Mouse (Mus musculus) frontal cortex, postnatal 14 days (tissue): ENCODE results near the gene Fbxw7.
A peak's percentile ranks its signal among the peaks of the same experiment; 100 is the strongest.

Experiments used
- DNase-seq, 2 experiments: peaks; one replicate each; pipeline ENCODE4 v3.0.0; 2022; ENCODE audit warnings: low spot score in 2 of 2

Gene Fbxw7

DNA sequence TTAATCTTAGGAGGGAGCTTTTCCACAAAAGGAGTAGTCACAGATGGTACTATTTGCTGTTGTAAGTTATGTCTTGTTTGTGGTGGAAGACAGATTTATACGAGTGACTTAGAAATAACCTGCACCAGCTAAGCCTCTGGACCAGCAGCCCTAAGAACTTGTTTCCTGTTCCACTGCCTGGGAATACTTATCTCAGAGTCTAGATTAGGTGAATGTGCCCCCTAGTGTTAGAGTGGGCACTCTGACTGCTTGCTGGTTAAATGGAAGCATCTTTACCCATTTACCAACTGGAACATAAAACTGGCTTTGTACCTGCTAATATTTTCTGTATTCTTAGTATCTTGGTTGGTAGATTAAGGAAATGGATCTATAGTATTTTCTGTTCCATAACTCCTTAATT is 74.6 kb downstream of the Fbxw7 start:
- DNase-seq, result no peak

DNA sequence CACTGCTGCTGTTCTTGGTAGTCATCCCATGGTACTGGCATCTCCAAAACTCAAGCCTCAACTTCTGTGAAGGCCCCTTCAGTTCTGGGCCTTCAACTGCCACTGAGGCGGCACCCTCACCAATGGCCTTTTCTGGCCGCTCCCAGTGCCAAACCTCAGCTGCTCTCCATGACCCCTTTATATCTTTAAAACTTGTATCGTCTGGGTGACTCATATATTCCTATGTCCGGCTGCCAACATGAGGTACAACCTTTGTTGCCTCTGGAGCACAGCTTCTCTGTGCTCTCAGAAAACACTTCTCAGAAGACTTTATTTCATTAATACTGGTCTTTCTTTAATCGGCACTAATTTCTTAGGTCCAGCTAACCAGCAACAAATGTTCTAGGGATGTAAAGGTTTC is 75.9 kb downstream of the Fbxw7 start:
- DNase-seq, result no peak

DNA sequence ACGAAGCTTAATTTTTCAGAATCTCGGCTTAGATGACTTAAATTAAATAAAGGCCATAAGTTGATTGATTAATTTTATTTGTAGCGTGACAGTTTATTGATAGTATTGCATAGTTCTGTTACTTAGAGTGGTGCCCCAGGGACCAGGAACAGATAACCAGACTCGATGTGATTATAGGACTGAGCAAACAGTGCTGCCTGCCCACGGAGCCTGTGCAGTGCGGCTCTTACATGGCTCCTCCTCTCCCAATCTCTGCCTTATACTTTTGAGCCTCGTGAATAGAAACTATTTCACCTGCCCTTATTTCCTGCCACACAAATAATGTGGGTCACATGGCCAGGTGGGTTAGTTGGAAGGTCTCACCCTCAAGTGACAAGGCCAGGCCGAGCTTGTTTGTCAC is 82.9 kb downstream of the Fbxw7 start:
- no peak for DNase-seq

DNA sequence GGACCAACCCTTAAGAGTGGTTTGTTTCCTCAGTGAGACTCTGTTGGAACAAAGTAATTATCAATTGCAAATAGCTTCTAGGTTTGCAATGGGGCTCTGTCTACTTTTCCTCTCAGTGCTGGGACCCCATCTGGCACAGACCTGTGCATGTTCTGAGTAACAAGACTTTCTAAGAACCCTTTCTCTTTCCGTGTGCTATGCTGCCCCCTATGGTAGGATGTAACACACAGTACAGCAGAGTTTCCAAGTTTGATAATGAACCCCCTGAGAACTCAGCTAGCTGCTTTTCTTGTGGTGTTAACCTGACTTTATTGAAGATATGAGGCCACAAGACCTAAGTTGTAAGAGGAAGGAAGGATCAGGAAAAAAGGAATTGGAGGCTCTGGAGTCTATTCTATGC is 91.5 kb downstream of the Fbxw7 start:
- DNase-seq, result no peak

DNA sequence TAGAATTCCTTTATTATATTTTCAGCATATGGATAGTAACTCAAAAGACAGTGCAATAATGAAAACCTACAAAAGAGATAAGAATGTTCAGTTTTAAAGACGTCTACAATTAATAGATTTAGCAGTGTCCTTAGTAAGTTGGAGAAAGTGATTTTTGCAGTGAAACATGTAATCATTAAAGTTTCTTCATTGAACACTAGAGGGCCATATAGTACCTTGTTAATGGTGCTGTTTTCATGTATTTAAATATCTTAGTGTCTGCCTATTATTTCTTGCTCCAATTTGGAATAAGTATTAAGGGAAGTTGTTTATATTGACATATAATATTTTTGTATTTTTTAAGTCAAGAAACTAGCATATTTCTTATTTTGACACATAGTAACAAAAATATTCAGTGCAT is 99.2 kb downstream of the Fbxw7 start:
- no peak for DNase-seq

DNA sequence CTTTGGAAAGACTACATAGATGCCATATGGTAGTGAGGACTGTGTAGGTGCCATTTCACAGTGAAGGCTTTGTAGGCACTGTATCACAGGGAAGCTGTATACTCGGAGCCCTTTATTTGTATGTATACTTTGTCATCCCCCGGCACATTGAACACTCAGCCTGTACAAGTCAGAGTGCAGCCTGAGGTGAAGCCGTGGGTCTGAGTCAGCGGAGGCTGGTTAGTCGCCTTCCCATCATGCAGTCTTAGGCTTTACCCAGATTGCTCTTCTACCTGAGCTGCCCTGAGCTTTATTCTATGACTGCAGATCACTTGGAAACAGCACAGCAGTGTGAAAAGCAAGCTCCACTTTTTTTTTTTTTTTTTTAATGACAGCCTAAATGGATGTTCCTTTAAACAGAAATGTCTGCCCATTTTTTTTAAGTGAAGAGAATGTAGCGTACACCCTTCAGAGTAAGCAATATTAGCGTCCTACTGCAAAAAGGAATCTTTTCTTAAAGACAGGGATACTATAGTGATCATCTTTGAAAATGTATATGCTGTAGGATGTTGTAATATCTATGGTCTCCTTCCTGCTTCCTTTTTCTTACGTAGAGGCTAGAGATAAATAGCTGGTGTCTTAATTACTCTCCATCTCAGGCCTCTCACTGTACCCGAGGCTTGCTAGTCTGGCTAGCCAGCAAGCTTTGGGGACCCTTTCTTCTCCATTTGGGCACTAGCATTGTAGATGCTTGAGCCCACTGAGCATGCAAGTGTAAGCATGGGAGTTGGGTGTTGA is 103.0 kb downstream of the Fbxw7 start:
- DNase-seq, result no peak

DNA sequence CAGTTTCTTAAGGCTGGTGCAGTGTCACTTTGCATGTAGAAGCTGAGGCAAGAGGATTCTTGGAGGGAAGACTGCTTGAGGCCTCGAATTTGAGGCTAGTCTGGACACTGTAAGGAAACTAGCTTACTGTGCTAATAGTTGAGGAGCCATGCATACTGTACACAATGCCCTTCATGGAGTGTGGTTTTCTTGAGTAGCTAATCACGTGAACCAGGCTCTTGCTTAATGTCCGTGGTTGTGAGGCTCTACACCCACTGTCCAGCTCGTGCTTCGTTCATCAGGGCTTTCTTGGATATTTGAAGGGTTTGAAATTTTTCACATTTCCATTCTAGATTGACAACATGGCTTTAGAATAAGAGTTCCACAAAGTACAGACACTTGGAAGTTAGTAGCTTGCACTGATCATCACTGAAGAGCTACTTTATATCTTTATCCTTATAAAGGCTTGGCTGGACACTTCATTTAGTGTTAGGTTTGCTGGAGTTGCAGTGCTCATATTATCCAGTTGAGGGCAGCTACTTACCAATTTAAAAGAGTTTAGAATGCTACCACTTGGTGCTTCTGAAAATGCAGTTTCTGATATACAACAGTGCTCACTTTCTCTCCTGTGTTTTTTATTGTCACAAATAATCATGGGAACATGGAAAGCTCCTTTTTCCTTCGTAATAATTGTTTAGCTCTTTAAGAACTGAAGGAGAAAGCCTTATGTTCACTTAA is 106.8 kb downstream of the Fbxw7 start:
- DNase-seq, result peak in 1 of 2 experiments; percentile 18

DNA sequence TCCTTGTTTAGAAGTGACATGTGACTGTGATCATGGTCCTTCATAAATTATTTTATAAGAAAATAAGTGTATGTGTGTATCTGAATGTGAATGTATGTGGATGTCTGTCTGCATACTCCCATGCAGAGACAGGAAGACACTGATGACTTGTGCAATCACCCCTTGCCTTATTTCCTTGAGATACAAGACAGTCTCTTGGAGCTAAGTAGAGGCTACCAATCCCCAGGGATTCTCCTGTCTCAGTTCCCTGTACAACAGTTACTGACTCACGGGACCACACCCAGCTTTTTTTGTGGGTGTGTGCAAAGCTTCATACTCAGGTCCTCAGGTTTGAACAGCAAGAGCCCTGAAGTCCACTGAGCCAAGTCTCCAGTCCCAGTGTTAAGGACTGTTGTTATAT is 108.2 kb downstream of the Fbxw7 start:
- no peak for DNase-seq

DNA sequence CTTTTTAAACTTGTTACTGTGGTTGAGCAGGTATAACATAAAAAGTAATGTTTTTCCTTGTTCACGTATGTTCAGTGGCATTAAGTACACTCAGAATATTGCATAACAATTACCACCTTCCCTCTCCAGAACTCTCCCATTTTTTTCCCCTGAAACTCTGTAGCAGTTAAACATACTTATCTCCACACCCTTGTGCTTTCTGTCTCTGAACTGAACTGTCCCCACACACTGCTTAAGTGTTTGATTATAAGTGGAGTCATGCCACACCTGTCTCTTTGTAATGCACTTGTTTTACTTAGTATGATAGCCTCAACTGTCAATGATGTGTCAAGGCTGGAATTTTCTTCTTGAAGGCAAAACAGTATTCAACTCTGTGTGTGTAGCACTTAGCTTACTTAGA is 108.6 kb downstream of the Fbxw7 start:
- no peak for DNase-seq

DNA sequence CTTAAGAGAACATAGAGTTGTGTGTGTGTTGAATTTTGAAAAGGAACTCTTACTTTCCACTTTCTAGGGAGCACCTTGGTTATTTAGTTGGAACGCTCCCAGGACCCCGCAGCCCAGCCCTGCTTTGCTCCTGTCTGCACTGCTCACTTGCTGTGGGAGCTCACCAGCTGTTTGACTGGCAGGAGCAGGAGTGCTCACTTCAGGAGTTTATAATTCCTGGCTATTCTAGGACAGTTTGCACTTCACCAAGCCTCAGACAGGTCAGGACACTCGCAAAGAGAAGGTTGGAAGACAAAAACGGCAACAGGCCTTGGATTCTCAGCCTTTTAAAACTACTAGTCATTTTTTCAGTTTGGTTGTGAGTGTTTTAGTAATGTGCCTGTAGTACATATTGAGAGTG is 110.2 kb downstream of the Fbxw7 start:
- no peak for DNase-seq

DNA sequence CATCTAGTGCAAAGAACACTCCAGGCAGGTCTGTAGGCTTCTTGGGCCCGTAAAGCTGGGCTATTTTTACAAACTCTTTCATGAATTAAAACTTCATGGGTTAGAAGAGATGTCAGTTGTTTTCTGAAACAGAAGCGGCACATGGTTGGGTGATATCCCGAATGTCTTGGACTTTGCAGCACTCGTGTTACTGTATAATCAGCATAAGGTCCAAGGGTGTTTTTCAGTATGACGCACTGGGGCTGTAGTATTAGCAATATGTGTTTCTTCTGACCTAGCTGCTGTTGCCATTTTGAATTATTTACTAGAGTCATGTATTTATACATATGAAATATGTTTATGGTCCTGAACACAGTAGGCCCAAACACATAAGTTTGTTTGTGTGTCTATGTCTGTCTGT is 111.1 kb downstream of the Fbxw7 start:
- no peak for DNase-seq

DNA sequence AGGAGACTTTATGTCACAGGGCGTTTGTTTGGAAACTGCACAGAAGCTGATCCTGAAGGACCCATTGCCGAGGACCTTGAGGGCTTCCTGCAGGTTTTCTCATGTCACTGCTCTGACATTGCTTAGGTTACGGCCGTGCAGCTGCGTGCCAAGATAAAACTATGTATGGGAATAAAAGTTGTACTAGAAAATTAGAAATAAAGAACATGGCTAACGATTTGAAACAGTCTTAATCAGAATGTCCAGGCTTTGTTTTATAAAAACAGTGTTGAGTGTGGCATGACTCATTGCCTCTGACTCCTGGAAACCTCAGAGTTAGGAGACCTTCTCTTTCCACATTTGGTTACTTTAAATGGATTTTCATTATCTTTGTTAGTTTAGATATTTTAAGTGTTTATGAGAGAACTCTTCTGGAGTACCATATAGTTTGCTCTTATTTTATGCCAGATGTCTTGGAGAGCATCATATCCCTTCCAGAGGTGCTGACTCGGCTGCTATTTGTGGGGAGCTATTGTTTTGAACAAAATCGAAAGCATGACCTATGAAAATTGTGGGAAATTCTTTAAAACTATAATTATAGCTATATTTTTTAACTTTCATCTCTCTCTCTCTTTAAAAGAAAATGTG is 112.2 kb downstream of the Fbxw7 start:
- no peak for DNase-seq

DNA sequence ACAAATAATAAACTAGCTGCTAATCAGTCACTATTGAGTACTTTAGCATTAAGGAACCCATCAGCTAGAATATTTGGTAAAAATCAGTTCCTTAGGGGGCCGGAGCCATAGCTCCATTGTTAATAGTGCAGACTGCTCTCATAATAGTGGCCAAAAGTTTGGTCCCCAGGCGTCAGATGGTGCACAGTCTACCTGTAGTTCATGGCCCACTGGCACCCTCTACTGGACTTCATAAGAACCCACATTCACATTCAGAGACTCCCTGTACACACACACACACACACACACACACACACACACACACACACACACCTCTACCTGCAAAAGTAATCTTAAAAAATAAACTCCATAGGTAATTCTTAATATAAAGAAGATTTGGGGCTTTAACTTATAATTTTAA is 112.8 kb downstream of the Fbxw7 start:
- no peak for DNase-seq

DNA sequence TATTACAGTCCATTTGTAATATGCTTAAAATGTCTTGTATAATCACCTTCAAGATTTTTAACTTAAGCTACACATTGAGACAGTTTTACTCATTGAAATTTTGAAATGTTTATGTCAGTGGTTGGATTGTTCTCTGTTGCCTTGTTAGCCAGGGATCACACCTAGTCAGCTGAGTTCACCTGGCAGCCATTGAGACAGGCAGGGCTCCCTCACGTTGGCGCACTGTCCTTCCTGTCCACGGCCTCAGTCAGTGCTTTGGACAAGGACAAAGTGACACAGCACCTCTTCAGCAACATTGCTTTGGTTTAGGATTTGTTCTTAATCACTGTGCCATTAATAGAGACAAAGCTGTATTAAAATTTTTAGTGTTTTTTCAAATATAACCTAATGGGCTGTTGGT is 114.1 kb downstream of the Fbxw7 start:
- no peak for DNase-seq

DNA sequence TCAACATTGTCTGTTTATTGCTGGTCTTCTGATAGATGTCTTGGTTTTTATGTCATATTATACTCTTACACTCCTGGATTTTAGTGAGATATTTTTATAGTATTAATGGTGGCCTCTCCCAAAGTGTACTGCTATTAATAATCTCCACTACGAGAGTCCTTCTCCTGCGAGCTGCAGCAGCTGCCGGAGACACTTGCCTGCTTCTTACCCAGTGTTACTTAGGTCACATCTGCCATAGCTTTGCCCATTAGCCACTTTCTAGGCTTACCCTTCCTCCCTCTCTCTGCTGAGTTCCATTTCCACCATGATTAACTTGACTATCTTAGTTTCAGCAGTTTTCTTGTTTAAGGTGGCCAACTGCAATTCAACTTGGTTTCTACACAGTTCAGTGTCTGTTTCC is 115.6 kb downstream of the Fbxw7 start:
- DNase-seq, result no peak

DNA sequence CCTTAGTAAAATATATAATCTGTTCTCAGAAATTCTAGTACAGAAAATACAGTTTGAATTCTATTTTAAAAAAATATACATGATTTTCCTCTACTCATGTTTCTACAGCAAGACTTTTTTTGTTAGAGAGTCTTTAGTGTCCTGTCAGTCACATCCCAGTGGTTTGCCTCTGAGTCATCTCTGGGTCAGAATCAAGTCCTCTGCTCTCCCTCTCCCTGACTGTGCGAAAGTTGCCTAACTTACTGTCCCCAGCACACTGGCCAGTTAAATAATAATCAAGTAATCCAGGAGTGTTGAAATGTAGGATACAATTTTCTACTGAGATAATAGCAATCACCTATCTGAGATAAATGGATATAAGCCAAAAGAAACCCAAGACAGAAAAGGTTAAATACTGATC is 120.7 kb downstream of the Fbxw7 start:
- DNase-seq, result no peak

DNA sequence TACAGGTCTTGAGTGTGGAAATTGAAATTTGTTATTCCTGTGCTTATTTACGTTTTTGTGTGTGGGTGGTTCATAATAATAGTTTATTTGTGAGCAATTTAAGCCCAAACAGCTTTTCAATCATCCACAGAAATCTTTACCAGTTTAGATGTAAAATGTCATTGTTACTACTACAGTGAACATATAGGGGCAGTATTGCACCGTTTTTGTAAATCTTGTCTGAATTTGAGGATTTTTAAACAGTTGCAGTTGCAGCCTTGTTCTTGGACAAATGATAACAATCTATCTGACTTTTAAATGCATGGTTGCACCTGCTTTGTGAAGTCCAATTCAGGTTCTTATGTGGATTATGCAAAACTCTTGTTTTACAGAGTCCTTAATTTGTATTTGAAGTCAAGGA is 121.2 kb downstream of the Fbxw7 start:
- no peak for DNase-seq

DNA sequence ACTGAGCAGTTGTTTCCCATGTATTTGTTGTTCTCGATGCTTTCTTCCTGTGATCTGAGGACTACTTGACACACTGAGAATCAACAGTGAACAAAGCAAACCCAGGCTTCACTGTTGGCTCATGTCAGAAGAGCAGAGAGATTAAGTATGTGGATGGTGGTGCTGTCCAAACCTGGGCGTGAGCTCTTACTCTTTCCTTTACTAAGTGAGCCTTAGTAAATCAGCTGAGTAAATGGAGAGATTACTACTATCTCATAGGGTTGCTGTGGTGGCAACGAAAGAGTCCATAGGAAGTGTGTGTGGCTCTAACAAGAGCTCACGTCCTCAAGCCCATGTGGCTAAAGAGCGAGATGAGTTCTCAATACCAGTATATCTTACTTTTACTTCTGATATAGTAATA is 121.9 kb downstream of the Fbxw7 start:
- DNase-seq, result no peak

DNA sequence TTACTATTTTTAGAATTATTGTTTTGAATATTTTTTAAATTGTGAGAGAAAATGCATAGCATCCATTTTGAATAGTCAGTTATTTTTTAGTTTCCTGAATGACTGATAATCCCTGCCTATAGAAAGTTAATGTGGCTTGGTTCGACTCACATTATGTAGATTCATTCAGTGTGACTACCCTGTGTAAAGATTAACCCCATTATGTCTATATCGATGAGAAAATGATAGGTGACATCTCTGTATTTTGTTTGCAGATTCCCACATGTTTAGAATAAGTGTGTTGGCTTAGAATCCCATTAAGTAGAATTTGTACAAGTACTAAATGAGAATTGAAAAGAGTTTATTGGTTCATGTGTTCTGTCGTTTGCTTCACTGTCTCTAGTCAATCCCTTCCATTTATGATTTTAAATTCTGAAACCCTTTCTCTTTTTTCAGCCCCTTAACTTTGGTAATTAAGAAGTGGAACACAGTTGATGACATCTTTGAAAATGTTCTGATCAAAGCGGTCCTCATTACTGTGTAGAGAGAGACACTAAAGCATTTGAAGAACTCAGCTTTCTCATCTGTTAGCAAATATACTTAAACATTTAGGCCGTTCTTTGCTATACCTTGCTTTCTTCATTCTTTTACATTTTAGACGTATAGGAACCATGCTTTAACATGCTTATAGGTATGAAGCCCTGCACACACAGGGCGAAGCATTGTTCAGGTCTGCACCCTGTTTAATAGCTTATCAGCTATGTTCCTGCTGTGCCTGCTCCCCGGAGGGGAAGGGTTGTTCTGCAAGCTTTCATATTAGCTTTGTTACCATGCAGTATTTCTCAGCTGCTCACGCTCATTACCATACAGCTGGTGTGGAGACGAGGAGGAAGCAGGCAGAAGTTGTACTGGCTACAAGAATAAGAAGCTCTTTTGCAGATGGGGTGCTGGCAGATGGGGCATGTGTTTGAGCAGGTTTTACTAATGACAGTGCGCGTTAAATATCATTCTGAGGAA is 122.6 kb downstream of the Fbxw7 start:
- DNase-seq, result peak; percentile 23 to 27

DNA sequence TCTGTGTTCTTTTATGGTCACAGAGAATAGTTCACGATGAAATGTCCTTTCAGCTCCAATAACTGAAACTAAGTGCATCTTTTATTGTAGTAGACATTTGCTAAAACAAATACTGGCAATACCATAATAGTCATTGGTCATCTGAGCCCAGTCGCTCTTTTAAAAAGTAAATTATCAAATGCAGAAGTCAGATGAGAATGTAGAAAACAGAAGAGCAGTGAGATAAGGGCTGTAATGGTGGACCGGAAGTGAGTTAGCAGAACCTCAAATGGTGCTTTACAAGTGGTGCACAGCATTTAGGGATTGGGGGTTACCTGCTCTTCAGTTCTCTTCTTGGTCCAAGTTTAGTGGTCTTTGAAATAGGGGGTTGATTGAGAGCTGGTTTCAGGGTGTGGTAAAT is 129.9 kb downstream of the Fbxw7 start:
- no peak for DNase-seq

DNA sequence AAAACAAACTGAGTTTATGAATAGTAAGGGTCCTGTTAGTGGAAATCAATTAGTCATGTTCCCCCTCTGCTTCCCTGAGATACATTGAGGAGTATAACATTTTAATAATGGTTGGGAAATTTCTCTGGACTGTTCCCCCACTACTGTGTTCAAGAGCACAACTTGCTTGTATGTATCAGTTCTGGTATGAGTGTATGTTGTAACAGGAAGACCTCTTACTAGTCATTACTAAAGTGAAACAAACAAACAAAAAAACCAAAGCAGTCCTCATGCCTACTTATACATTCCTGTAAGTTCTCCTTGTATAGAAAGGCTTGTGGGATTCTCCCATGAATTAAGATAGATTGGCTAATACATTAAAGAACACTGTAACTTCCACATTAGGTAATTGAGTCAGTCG is 131.3 kb downstream of the Fbxw7 start:
- no peak for DNase-seq

DNA sequence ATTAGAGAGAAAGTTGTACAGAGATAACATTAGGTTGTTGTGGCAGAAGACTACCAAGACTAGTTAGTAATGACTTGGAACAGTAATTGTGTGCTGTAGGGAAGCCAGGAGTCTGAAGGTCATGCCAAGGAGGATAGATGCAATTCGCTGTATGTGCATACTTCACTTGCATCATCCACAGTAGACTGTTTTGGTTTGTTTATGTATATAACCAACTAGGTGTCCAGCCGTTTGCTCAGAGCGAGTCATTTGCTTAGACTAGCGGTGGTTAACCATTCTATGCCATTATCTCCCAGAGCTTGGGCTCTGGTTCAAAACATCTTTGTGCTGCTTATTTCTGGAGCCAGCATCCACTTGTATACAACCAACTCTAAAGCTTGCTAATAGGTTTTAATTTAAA is 134.3 kb downstream of the Fbxw7 start:
- DNase-seq, result no peak
